Mouse (Mus musculus) forebrain, embryonic 13.5 days (tissue): ENCODE measurements around the gene Prrt3. TPM values are rescaled to one million over a fixed set of nuclear protein-coding genes. Genes with fewer than 3 reads are reported as not detected.

Experiments
- ATAC-seq: fragments of 200-750 bp; cut with Nextera tagmentation; 2 replicates; pipeline ENCODE4 v1.8.0; 2017
- H3K27ac ChIP-seq: fragments of 300-500 bp; sonication (generic); 2 replicates; pipeline ENCODE4 v1.5.1; 2015; ENCODE audit warnings: inconsistent platforms, mild to moderate bottlenecking, moderate library complexity
- H3K27me3 ChIP-seq: fragments of 300-500 bp; sonication (generic); 2 replicates; pipeline ENCODE4 v1.6.1; 2015; ENCODE audit warnings: mild to moderate bottlenecking, inconsistent platforms
- H3K36me3 ChIP-seq: fragments of 300-500 bp; sonication (generic); 2 replicates; pipeline ENCODE4 v1.6.1; 2015; ENCODE audit warnings: mild to moderate bottlenecking, inconsistent platforms; ENCODE audit not compliant: poor library complexity, severe bottlenecking
- H3K4me1 ChIP-seq: fragments of 300-500 bp; sonication (generic); 2 replicates; pipeline ENCODE4 v1.6.1; 2015; ENCODE audit warnings: inconsistent platforms
- H3K4me2 ChIP-seq: fragments of 300-500 bp; sonication (generic); 2 replicates; pipeline ENCODE4 v1.6.1; 2015; ENCODE audit warnings: inconsistent platforms, mild to moderate bottlenecking, moderate library complexity
- H3K4me3 ChIP-seq: fragments of 300-500 bp; sonication (generic); 2 replicates; pipeline ENCODE4 v1.5.1; 2015; ENCODE audit warnings: mild to moderate bottlenecking, inconsistent platforms
- H3K9ac ChIP-seq: fragments of 300-500 bp; sonication (generic); 2 replicates; pipeline ENCODE4 v1.6.1; 2015; ENCODE audit warnings: mild to moderate bottlenecking, inconsistent platforms
- H3K9me3 ChIP-seq: fragments of 300-500 bp; sonication (generic); replicated peaks from 2 replicates; pipeline ENCODE4 v1.6.1; 2016; ENCODE audit warnings: inconsistent platforms
- WGBS: fragments of 180-500 bp; shearing (Covaris S2); methylation state at CpG from one replicate; pipeline ENCODE4 v1.1.7; 2015; 5-methylcytosine and 5-hydroxymethylcytosine counted together
- polyA plus RNA-seq: library from polyadenylated mRNA; unstranded; fragments of >200 nt; fragmentation: Nextera tagmentation; extraction: Ambion mirVana; gene quantifications from 2 replicates; pipeline ENCODE4 v1.2.1, GENCODE M21; 2015

Prrt3 gene
- polyA plus RNA-seq, 1 experiment from 2014 or later, result 2.8 TPM

- H3K27ac ChIP-seq, result no peak overlapping the region
- H3K9ac ChIP-seq, result no peak overlapping the region
- no peaks in the 10 kb centered on the region for H3K9me3 ChIP-seq
- no peaks in the 10 kb centered on the region for H3K27me3 ChIP-seq
- ATAC-seq, result no peak
- H3K36me3 ChIP-seq, result peaks cover 13% of the 10 kb centered on the region
- H3K4me3 ChIP-seq, result no peak overlapping the region
- WGBS, result 46% methylated on average over 5 of the region's 5 CpGs
- H3K4me2 ChIP-seq, result no peak overlapping the region
- H3K4me1 ChIP-seq, result no peaks in the 10 kb centered on the region
These were observed 7.2 kb upstream of the Prrt3 start for GRCm38 (mm10) chr6:113508947-113509280.

DNA sequence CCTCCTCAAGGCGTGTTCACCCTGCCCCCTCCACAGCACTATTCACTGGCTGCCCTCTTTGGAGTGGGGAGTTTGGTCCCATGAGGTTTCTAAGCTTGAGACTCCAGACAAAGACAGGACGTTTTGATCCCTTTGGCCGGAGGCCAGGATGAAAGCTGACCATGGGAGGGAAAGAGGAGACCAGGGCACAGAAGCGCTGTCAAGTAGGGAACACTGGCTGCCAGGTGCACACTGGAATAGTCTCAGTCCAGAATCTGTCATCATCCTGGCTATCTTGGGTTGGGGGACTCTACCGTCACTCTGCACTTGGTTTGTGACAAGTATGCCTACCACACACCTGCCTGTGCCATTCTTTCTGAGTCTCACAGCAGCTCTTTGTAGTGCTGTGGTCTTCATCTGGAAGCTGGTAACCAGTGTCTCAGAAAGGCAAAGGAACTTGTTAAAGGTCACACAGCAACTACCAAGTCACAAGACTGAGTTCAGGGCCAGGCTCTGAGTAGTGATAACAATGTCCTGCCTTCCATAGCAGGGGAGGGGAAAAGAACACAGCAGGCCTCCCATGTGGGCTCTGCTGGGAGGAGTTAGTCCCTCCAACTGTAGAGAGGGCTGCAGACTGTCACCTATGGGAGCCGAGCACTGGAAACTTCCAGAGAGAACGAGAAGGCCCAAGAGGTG, 6.7 kb upstream of the Prrt3 start:
- Histone ChIP-seq H3K4me3 (no peak overlapping the region), H3K4me2 (no peak overlapping the region), H3K9ac (no peak overlapping the region), H3K9me3 (no peaks in the 10 kb centered on the region), H3K4me1 (no peaks in the 10 kb centered on the region), H3K36me3 (peaks cover 8% of the 10 kb centered on the region), H3K27me3 (no peaks in the 10 kb centered on the region), H3K27ac (no peak overlapping the region)
- WGBS, result 66% methylated on average over 7 of the region's 7 CpGs
- ATAC-seq, result no peak

GRCm38 (mm10) chr6:113507130-113507529, 5.4 kb upstream of the Prrt3 start:
- H3K4me2 ChIP-seq, result no peak overlapping the region
- no peak overlapping the region for H3K9ac ChIP-seq
- H3K4me1 ChIP-seq, result no peaks in the 10 kb centered on the region
- 0 out of 2 replicates have a peak, but pooled peaks cover under 1% of the 10 kb centered on the region for H3K36me3 ChIP-seq
- no peak overlapping the region for H3K27ac ChIP-seq
- no peak for ATAC-seq
- H3K9me3 ChIP-seq, result no peaks in the 10 kb centered on the region
- H3K4me3 ChIP-seq, result no peak overlapping the region
- no peaks in the 10 kb centered on the region for H3K27me3 ChIP-seq

DNA sequence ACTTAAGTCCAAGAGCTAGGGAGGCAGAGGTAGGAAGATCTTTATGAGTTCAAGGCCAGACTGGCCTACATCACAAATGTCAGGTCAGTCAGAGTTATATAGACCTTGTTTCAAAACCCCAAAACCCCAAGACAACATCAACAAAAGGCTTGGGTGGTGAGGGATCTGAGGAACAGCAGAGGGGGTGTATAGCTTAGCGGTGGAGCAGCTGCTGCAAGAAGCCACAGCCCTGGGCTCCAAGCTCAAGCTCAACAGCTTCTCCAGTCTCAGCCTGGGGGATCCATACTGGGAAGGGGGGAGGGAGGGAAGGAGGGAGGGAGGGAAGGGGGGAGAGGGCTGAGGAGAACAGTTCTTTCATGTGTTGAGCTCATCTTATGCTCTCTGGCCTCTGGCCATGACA, 4.0 kb upstream of the Prrt3 start:
- WGBS, result 100% methylated on average over 1 of the region's 1 CpGs
- peaks cover 6% of the 10 kb centered on the region; the same call in 1 of the 2 replicates for H3K4me1 ChIP-seq
- H3K4me3 ChIP-seq, result no peak overlapping the region
- peaks cover 5% of the 10 kb centered on the region; the same call in 1 of the 2 replicates for H3K27me3 ChIP-seq
- ATAC-seq, result no peak
- H3K36me3 ChIP-seq, result no peaks in the 10 kb centered on the region
- H3K9me3 ChIP-seq, result no peaks in the 10 kb centered on the region
- no peak overlapping the region for H3K27ac ChIP-seq
- no peak overlapping the region for H3K9ac ChIP-seq
- H3K4me2 ChIP-seq, result no peak overlapping the region

- H3K9ac ChIP-seq, result no peak overlapping the region
- ATAC-seq, result no peak
- H3K4me1 ChIP-seq, result peaks cover 6% of the 10 kb centered on the region; the same call in 1 of the 2 replicates
- H3K27ac ChIP-seq, result no peak overlapping the region
- WGBS, result 49% methylated on average over 2 of the region's 2 CpGs
- no peak overlapping the region for H3K4me3 ChIP-seq
- no peak overlapping the region for H3K4me2 ChIP-seq
- H3K36me3 ChIP-seq, result no peaks in the 10 kb centered on the region
- peaks cover 7% of the 10 kb centered on the region; the same call in 1 of the 2 replicates for H3K27me3 ChIP-seq
- no peaks in the 10 kb centered on the region for H3K9me3 ChIP-seq
These were observed 1.1 kb upstream of the Prrt3 start for GRCm38 (mm10) chr6:113502801-113503200.

DNA sequence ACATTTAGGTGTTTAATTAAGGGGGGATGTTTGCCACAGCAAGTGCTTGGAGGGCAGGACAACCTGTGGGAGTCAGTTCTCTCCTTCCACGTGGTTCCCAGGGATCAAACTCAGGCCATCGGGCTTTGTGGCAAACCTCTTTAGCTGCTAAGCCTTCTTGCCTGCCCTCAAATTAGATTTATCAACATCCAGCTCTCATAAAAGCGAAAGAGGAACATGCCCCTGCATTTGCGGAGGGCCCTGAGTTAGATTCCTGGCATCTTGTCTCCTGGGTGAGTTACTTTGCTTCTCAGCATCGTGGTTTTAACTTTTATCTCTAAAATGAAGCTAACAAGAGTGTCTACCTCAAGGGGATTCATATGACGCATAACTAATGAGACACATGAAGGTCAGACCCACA, 2.4 kb downstream of the Prrt3 start:
- H3K9ac ChIP-seq, result no peak overlapping the region
- no peak overlapping the region for H3K4me3 ChIP-seq
- H3K9me3 ChIP-seq, result no peaks in the 10 kb centered on the region
- no peak overlapping the region for H3K27ac ChIP-seq
- no peak for ATAC-seq
- peaks cover 15% of the 10 kb centered on the region for H3K4me1 ChIP-seq
- WGBS, result 80% methylated on average over 6 of the region's 6 CpGs
- peaks cover 19% of the 10 kb centered on the region for H3K27me3 ChIP-seq
- H3K4me2 ChIP-seq, result no peak overlapping the region
- no peaks in the 10 kb centered on the region for H3K36me3 ChIP-seq

DNA sequence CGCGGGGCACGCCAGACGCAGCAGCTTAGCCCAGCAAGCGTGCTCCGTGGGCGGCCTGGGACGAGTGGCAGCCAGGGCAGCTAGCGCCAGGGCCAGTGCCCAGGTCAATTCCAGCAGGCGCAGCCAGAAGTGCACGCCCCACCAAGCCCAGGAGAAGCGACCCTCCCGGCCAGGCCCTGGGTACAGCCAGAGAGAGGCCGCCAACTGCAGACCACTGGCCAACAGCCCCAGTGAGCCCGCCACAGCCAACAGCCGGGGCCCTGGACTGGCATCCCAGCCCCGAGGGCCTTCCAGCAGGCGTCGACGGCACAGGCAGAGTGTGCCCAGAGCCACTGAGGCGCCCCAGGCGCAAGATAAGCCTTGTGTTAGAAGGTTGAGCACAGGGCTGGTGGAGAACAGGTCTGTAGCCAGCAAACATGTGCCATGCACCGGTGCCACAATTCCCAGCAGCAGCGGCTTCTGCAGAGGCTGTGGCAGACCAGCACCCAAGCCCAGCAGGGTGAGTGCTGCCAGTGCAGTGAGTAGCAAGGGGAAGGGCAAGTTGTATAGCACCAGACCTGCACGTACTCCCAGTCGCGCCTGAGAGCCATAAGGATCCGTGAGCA, 6.6 kb downstream of the Prrt3 start:
- H3K27me3 ChIP-seq, result peaks cover 12% of the 10 kb centered on the region
- 0 out of 2 replicates have a peak overlapping the region, but pooled peaks have one; percentile 50 for H3K9ac ChIP-seq
- H3K27ac ChIP-seq, result no peak overlapping the region
- peaks cover 32% of the 10 kb centered on the region for H3K36me3 ChIP-seq
- peak overlapping the region; percentile 40 for H3K4me3 ChIP-seq
- peaks cover 12% of the 10 kb centered on the region for H3K4me1 ChIP-seq
- H3K9me3 ChIP-seq, result no peaks in the 10 kb centered on the region
- ATAC-seq, result peak; percentile 2; the same call in 1 of the 2 replicates
- peak overlapping the region; percentile 63 for H3K4me2 ChIP-seq
- whole genome bisulfite sequencing, result 59% methylated on average over 28 of the region's 28 CpGs

- H3K27ac ChIP-seq, result no peak overlapping the region
- peak overlapping the region; percentile 50 for H3K9ac ChIP-seq
- H3K36me3 ChIP-seq, result peaks cover 40% of the 10 kb centered on the region
- H3K4me3 ChIP-seq, result peak overlapping the region; percentile 40
- no peaks in the 10 kb centered on the region for H3K9me3 ChIP-seq
- H3K27me3 ChIP-seq, result peaks cover 12% of the 10 kb centered on the region
- H3K4me2 ChIP-seq, result peak overlapping the region; percentile 63
- WGBS, result under 1% methylated on average over 54 of the region's 54 CpGs
- peaks cover 12% of the 10 kb centered on the region for H3K4me1 ChIP-seq
- ATAC-seq, result peak; percentile 79
These were observed 7.4 kb downstream of the Prrt3 start for GRCm38 (mm10) chr6:113494258-113494788.

- peaks cover 58% of the 10 kb centered on the region for H3K36me3 ChIP-seq
- no peak overlapping the region for H3K27ac ChIP-seq
- no peaks in the 10 kb centered on the region for H3K9me3 ChIP-seq
- H3K4me3 ChIP-seq, result no peak overlapping the region
- 83% methylated on average over 24 of the region's 24 CpGs for WGBS
- no peak overlapping the region for H3K4me2 ChIP-seq
- H3K27me3 ChIP-seq, result peaks cover 12% of the 10 kb centered on the region
- H3K4me1 ChIP-seq, result peaks cover 12% of the 10 kb centered on the region
- H3K9ac ChIP-seq, result no peak overlapping the region
- no peak for ATAC-seq
These were observed 9.4 kb downstream of the Prrt3 start for GRCm38 (mm10) chr6:113492101-113492864.

- no peaks in the 10 kb centered on the region for H3K9me3 ChIP-seq
- peaks cover 62% of the 10 kb centered on the region for H3K36me3 ChIP-seq
- WGBS, result 94% methylated on average over 14 of the region's 14 CpGs
- no peak overlapping the region for H3K9ac ChIP-seq
- H3K4me2 ChIP-seq, result no peak overlapping the region
- H3K27me3 ChIP-seq, result no peaks in the 10 kb centered on the region
- no peak overlapping the region for H3K4me3 ChIP-seq
- H3K4me1 ChIP-seq, result peaks cover 26% of the 10 kb centered on the region
- H3K27ac ChIP-seq, result no peak overlapping the region
- no peak for ATAC-seq
These were observed 12.3 kb downstream of the Prrt3 start for GRCm38 (mm10) chr6:113489410-113489809.

DNA sequence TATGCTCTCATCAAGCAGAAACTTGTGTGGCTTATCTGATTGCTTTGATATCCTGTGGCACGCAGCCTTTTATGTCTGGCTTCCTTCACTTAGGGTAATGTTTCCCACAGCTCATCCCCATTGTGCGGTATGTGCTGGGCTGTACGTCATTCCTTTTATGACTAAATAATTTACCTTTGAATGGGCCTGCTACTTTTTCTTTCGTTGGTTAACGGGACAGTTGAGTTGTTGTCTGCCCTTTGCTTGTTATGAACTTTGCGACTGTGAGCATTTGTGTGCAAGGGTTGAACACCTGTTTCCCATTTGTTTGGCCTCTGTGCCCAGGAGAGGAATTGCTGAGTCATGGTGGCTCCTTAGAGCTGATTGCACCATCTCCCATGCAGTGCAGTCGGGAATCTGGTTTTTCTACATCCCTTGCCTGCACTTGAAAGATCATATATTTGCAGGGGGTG, 14.6 kb downstream of the Prrt3 start:
- peaks cover 50% of the 10 kb centered on the region for H3K36me3 ChIP-seq
- peaks cover 35% of the 10 kb centered on the region for H3K4me1 ChIP-seq
- H3K27me3 ChIP-seq, result no peaks in the 10 kb centered on the region; the same call in 1 of the 2 replicates
- no peaks in the 10 kb centered on the region for H3K9me3 ChIP-seq
- H3K9ac ChIP-seq, result no peak overlapping the region
- H3K4me2 ChIP-seq, result no peak overlapping the region
- no peak for ATAC-seq
- peak overlapping the region; percentile 11; the same call in 1 of the 2 replicates for H3K27ac ChIP-seq
- H3K4me3 ChIP-seq, result no peak overlapping the region
- 49% methylated on average over 7 of the region's 7 CpGs for WGBS

GRCm38 (mm10) chr6:113483729-113484128, 18.0 kb downstream of the Prrt3 start:
- 10% methylated on average over 10 of the region's 10 CpGs for WGBS
- Histone ChIP-seq H3K9me3 (no peaks in the 10 kb centered on the region), H3K4me2 (peak overlapping the region; percentile 86), H3K9ac (peak overlapping the region; percentile 80), H3K27ac (peak overlapping the region; percentile 84), H3K4me3 (peak overlapping the region; percentile 68), H3K27me3 (peaks cover 14% of the 10 kb centered on the region), H3K36me3 (peaks cover 19% of the 10 kb centered on the region), H3K4me1 (peaks cover 40% of the 10 kb centered on the region)
- ATAC-seq, result peak; percentile 63
